Mouse (Mus musculus) thymus, postnatal 36 days (tissue): Measurements from ENCODE around the gene Ffar3.
"Not testable (repeated sequence)": the region's sequence is repeated elsewhere in the genome, so short reads cannot be mapped to it uniquely, and the experiment has no call there.

Source experiments
- DNase-seq, 2 experiments: peaks; one replicate each; pipeline ENCODE4 v3.0.0; 2022; ENCODE audit warnings: mixed read lengths in 2 of 2

Gene Ffar3

DNA sequence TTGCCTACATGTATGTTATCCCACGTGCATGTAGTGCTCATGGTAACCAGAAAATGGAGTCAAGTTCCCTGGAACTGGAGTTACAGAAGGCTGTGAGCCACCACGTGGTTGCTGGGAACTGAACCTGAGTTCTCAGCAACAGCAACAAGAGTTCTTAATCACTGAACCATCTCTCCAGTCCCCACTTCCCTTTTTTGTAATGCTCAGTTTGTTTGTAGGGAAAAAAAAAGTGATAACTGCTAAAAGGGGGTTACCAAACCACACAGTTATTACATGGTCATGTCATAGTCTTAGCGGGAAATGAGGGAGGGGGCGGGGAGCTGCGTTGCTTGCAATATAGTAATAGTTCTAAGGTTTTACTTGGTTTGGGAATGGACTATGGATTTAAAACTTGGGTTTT is 13.9 kb downstream of the Ffar3 start:
- DNase-seq: no peak

GRCm38 (mm10) chr7:30841379-30841778 is 14.6 kb downstream of the Ffar3 start:
- DNase-seq: no peak

DNA sequence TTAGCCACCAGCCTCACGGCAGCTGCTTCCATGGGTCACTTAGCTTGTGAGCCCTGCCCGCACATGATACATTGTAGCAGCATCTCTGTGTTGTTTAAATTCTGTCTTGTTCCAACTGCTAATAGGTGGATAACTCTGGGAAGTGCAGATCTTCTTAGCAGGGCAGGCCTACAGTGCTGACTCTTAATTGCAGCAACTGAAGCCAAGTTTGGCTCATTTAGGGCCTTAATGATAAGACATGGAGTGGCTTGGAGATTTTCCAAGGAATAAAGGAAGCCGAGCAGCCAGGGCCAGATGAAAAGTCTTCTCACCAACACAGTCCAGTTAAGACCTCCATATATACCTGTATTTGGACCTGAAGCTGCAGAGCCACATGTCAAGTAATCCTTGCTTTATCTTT is 15.7 kb downstream of the Ffar3 start:
- no peak for DNase-seq

GRCm38 (mm10) chr7:30837277-30837676 is 18.7 kb downstream of the Ffar3 start:
- no peak for DNase-seq

DNA sequence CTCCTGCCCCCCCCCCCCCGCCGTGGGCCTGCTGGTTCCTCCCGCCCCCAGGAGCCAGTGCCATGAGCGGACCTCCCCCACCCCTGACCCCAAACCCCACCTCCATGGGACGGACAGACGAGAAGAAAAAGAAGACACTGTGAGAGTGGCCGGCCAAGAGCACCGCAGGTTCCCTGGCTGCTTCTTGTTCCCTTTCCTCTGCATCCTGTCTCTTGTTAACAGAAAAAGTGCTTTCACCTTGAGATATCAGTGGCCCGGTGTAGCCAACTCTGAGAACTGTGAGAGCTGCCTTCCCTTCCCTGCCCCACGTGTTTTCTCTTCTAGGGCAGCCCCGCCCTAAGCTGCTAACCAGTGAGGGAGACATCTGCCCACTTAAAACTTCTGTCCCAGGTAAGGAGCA is 23.3 kb downstream of the Ffar3 start:
- DNase-seq: not testable (repeated sequence)

DNA sequence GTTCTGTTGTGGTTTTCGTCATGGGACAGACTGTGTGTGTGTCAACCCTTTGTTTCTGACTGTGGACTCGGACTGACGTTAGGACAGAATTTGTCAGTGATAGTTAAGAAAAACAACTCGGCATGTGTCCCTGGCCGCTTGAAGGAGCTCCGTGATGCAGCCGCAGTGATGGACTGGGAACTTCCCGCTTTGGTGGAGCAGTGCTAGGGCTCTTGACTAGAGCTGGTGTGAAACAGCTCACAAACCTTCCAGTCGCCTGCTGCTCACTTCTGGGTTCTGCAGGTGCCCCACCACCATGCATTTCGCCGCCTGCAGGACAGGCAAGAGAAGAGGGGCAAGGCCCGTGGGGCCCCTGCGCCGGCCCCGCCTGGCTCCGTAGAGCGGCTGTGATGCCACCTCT is 23.7 kb downstream of the Ffar3 start:
- DNase-seq: no peak

DNA sequence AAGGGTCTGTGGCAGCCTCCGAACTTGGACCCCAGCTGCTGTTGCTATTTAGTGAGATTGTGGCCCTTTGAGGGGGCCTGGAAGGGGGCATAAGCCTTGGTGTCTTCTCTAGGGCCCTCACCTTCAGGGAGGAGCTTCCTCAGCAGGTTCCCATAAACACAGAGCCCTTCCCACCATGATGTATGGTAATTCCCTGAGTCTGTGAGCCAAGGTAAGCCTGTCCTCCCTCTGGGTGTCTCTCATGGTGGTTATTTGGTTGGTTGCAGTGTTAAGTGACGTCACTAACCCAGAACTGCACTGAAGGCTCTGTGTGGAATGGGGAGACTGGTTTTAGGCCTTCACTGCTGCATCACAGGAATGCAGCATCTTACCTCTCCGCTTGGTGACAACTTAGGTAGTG is 26.6 kb downstream of the Ffar3 start:
- no peak for DNase-seq

GRCm38 (mm10) chr7:30828871-30829270 is 27.1 kb downstream of the Ffar3 start:
- not testable (repeated sequence) for DNase-seq

- DNase-seq: no peak
Observed at GRCm38 (mm10) chr7:30826660-30827059, 29.3 kb downstream of the Ffar3 start.

GRCm38 (mm10) chr7:30824306-30824705 is 31.7 kb downstream of the Ffar3 start:
- DNase-seq: no peak

DNA sequence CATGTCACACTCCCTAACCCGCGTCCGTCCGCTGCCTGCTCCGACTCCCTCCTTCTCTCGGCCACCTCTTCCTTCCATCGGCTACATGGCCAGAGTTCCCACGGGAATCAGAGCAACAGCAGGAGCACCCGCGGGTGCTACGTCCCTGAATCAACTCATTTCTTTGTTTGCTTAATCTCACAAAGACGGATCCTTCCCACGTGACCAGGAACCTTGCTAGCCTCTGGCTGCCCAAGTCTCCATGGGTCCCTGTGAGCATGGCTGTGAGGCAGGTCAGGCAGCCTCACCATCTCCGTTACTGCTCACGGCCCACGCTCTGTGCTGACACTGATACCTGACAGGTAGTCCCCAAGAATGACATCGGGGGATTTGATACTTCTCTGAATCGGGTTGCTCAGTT is 32.3 kb downstream of the Ffar3 start, which contains the start of gene Ffar2:
Ffar2 (minus strand) TSS at position 101 of the 400 bp plus-strand sequence.
- no peak for DNase-seq

- no peak for DNase-seq
Observed at GRCm38 (mm10) chr7:30821532-30821931, 34.4 kb downstream of the Ffar3 start.

GRCm38 (mm10) chr7:30820854-30821445 is 35.0 kb downstream of the Ffar3 start:
- DNase-seq: peak; percentile 16 to 23

DNA sequence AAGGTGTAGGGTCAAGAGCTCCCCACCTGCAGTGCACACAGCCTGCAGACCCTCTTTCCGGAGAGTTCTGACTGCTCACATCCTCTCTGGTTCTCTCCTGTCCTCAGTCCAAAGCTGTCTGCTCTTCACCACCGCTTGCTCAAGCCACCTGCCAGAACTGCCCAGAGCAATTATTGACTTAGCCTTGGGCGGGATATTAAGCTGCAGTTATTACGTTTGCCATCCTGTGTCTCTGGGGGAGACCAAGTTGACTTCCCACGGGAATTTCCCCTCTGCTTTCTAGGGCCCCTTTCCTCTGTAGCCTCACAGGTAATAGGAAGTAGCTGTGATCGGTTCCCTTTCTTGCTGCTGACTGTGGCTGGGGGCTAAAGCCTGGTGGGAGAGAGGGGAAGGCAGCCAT is 35.8 kb downstream of the Ffar3 start:
- no peak for DNase-seq

GRCm38 (mm10) chr7:30812291-30812807 is 43.6 kb downstream of the Ffar3 start:
- no peak for DNase-seq

- no peak for DNase-seq
Observed at GRCm38 (mm10) chr7:30811757-30812290, 44.2 kb downstream of the Ffar3 start.

GRCm38 (mm10) chr7:30810319-30810718 is 45.7 kb downstream of the Ffar3 start:
- no peak for DNase-seq

DNA sequence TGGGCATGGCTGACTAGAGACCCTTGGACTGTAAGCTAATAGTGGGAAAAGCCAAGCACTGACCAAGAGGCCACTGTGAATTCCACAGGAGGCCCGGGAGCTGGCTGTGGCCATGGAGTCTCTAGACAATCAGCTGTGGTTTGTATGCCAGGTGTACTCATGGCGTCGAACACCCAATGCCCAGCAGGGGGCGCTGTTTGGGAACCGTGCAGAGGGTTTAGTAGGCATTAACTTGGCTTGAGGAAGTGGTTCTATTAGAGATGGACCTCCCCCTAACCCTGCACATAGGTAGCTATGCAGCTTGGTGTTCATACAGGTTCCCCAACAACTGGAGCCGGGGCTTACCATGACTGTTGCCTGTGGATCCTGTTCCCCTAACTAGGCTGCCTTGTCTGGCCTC is 50.1 kb downstream of the Ffar3 start:
- DNase-seq: peak; percentile 43 to 49
